Mouse (Mus musculus): ENCODE data around the gene Gm20695. TPM values are rescaled to one million over a fixed set of nuclear protein-coding genes. Genes with fewer than 3 reads are reported as not detected.

The Gm20695 gene
- total RNA-seq (2021): 1 to 10 TPM; 1.3 to 1.5 TPM
- long read RNA-seq, experiment 1, partial matches to known transcripts: 0 of 1 reads
- long read RNA-seq, experiment 1, other reads (novel, unspliced or antisense): 1 of 1 reads
- long read RNA-seq, experiment 2, partial matches to known transcripts: 0 of 1 reads
- long read RNA-seq, experiment 2, other reads (novel, unspliced or antisense): 1 of 1 reads

DNA sequence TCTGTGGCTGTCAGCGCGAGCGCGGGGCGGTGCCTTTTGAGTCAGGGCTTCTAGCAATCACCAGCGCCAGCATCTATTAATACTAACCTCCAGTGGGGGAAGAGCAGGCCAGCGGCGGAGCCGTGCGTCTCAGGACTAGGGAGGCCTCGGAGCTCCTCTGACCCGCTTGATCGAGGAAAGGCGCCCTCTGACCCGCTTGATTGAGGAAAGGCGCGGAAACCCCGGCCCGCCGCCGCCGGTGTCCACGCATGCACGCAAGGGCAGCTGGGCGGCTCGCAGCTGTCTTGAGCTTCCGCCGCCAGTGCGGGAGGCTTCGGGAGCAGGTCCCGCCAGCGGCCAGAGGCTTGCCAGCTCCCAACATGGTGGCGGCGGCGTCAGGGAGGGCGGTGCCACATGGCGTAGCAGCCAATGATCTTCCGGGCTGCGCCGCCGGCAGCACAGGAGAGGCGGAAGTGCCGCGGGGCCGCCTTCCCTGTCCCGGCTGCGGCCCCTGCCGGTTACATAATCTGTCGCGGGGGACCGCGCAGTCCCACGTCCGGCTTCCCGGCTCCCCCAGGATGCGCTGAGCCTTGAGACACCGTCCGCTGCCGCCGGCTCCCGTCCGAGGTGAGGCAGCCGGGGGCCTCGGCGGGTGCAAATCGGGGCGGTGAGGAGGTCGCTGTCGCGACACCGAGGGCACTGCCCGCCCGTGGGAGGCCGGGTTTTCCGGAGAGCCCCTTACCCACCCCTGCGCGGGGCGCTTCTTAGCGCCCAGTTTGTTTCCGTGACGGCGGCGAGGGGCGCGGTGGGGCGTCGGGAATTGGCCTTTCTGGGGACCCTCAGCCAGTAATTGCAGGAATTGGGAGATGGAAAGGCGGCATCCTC, at the start of gene Gm20695, which contains the start of gene Zfp597:
Gene Gm20695 (plus strand): TSS at position 448 of the 864 bp plus-strand sequence.
Gene Zfp597 (minus strand): TSS at position 361 of the 864 bp plus-strand sequence.
- peak; percentile 98 for DNase-seq

DNA sequence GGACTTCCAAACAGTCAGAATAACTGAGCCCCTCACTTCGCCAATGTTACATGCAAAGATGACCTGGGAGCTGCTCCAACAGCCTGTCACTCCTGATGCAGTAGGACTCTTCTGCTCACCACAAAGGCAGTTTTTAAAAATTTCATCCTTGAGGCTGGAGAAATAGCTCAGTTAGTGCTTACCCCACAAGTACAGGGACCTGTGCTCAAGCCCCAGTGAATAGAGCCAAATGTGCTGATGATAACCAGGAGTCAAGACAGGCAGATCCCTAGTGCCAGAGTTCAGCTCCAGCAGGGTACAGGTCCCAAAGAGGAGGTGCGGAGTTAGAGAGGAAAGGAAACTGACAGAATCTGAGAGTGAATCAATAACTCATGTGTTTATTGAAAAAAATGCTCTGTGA, 49.0 kb upstream of the Gm20695 start:
- DNase-seq: no peak

DNA sequence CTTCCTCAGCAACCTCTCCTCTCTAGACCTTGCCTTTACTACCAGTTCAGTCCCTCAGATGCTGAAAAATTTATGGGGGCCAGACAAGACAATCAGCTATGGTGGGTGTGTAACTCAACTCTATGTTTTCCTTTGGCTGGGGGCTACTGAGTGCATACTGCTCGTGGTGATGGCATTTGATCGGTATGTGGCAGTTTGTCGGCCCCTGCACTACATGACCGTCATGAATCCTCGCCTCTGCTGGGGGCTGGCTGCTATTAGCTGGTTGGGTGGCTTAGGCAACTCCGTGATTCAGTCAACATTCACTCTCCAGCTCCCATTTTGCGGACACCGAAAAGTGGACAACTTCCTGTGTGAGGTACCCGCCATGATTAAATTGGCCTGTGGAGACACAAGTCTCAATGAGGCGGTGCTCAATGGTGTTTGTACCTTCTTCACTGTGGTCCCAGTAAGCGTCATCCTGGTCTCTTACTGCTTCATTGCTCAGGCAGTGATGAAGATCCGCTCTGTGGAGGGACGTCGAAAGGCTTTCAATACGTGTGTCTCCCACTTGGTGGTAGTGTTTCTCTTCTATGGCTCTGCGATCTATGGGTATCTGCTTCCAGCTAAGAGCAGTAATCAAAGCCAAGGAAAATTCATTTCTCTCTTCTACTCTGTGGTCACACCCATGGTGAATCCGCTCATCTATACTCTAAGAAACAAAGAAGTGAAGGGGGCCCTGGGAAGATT, 45.1 kb upstream of the Gm20695 start:
- peak; percentile 43 to 45 for DNase-seq

GRCm38 (mm10) chr16:3842989-3843388, 41.5 kb upstream of the Gm20695 start:
- DNase-seq: no peak

GRCm38 (mm10) chr16:3843796-3844195, 40.7 kb upstream of the Gm20695 start:
- DNase-seq: no peak

- DNase-seq: peak; percentile 94 to 95
Observed at GRCm38 (mm10) chr16:3846711-3847518, 37.5 kb upstream of the Gm20695 start, which contains the start of gene Zfp174. TSS of gene Zfp174 (plus strand) at chr16:3847268.

DNA sequence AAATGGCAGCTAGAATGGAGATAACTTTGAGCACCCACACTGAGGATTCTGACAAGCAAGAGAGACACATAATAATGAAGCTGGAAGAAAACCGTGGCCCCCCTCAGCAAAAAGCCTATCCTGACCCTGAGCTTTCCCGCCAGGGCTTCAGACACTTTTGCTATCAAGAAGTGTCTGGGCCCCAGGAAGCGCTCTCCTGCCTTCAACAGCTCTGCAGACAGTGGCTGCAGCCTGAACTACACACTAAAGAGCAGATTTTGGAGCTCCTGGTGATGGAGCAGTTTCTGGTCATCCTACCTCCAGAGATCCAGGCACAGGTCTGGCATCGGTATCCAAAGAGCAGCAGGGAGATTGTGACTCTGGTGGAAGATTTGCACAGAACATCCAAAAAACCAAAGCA, 36.6 kb upstream of the Gm20695 start:
- DNase-seq: no peak

DNA sequence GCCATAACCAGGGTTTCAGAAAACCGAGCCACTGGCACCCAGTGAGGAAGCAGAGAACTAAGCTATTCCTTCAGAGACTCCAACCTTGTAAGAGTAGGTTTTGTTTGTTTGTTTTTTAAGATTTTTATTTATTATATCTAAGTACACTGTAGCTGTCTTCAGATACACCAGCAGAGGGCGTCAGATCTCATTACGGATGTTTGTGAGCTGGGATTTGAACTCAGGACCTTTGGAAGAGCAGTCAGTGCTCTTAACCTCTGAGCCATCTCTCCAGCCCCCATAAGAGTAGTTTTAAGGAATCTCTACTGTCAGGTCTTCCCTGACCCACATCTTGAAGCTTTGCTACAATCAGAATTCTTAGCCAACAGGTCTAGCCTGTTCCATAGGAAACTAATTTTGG, 36.0 kb upstream of the Gm20695 start:
- no peak for DNase-seq

- DNase-seq: peak; percentile 81 to 84
Observed at GRCm38 (mm10) chr16:3851301-3851700, 33.1 kb upstream of the Gm20695 start.

DNA sequence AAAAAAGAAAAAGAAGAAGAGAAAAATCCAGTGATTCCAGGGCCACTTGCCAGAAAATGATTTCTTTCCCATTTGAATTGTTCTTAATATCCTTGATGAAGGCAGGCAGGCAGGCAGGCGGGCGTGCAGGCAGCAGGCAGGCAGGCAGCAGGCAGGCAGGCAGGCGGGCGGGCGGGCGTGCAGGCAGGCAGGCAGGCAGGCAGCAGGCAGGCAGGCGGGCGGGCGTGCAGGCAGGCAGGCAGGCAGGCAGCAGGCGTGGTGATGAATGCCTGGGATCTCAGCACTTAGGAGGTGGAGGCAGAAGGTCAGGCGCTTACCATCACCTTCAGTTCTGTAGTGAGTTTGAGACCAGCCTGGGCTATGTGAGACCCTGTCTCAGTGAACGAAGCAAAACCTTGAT, 31.9 kb upstream of the Gm20695 start:
- DNase-seq: peak; percentile 30 to 35

DNA sequence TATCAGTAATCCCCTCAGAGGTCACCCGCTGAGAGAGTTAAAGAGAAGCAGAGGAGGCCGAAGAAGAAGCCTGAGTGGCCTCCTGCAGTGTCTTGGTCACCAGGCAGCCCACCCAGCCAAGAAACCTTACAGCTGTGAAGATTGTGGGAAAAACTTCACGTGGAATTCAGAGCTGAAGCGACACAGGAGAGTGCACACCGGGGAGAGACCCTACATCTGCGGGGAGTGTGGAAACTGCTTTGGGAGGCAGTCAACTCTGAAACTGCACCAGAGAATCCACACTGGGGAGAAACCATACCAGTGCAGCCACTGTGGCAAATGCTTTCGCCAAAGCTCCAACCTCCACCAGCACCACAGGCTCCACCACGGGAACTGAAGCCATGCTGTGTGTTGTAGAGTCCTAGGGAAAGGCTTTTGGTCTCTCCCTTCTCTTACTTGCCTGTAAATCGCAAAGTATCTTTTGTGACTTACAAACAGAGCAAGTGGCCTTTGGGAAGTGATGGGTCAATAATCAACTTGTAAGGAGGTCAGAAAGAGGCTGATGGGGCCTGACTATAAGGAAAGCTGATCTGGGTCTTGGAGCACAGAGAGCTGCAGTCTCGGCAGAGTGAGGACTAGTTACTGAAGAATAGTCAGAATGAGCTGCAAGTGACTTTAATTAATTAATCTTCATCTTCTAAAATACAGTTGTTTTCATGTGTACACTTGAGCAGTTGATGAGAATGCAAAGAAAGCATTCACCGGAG, 29.8 kb upstream of the Gm20695 start:
- DNase-seq: no peak

DNA sequence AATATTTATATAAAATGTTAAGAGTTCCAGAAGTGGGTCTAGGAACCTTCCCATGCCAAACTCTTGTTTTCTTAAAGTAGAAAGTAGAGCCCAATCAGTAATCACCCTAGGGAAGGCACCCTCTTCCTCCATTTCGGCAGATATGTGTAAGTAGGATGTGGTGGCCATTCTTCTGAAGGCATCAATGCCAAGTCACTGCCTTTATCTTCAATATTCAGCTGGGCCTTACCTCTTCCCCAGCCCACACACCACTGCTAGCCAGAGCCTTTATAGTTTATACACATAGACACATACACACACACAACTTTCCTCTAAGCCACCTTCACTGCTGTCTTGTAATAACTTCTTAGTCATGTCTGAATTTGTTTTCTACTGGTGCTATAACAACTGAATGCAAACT, 28.7 kb upstream of the Gm20695 start:
- DNase-seq: no peak

DNA sequence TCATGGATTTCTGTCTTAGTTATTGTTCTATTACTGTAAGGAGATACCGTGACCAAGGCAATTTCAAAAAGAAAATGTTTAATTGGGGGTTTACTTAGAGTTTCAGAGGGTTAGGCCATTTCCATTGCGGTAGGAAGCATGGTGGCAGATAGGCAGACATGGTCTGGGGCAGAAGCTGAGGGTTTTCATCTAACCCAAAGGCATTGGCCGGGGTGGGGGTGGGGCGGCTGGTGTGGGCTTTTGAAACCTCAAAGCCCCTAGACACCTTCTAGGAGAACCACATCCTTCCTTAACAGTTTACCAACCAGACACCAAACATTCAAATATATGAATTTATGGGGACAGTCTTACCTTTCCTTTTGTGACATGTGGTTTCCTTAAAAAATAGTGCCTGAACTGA, 25.2 kb upstream of the Gm20695 start:
- DNase-seq: no peak

- DNase-seq: no peak
Observed at GRCm38 (mm10) chr16:3871815-3872214, 12.6 kb upstream of the Gm20695 start.

DNA sequence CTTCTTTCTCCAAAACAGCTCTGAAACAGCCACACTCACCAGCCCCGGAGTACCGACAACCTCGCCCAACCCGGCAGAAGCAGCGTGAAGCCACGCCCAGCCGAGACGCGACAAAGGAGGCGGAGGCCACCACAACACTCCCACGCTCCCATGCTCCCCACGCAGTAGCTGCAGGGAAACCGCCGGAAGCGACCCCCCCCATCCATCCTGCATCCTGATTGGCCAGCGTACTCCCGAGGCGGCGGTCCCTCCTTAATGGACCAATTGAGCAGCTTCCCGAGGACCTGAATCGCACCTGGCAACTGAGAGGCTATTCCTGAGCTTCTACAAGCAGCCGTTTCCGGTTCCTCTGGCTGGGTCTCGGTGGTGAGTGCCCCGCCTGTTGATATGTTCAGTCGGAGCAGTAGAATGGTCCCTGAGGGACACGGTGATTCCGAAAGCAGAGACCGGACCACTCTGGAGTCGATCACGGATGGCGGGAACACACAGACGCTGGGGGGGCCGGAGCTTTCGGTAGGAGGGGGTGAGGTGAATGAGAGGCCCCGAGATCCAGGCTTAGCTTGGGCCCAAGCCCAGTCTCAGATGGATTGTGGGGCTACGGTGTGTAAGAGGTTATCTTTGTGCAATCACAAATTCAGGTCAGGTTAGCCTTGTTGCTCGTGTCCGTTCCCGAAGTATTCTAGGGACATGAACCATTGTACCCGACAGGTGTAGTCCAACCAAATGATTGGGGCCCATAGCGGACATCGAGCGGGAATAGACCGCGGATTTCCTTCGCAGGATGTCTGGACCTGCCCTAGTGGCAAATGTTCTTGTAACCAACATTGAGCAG, 12.0 kb upstream of the Gm20695 start, which contains the start of gene Naa60:
Gene Naa60 (plus strand): TSS at position 160 of the 832 bp plus-strand sequence.
- DNase-seq: peak; percentile 94 to 95

- no peak for DNase-seq
Observed at GRCm38 (mm10) chr16:3876346-3876745, 8.1 kb upstream of the Gm20695 start.

GRCm38 (mm10) chr16:3885065-3885670, 720 bp downstream of the Gm20695 start:
- peak in 1 of 2 experiments; percentile 13 for DNase-seq

GRCm38 (mm10) chr16:3891621-3892295, 7.3 kb downstream of the Gm20695 start:
- DNase-seq: no peak

GRCm38 (mm10) chr16:3893739-3894138, 9.3 kb downstream of the Gm20695 start:
- DNase-seq: no peak
